Mouse (Mus musculus) forebrain, embryonic 16.5 days (tissue): ENCODE data around the gene Prrxl1. TPM values are rescaled to one million over a fixed set of nuclear protein-coding genes. Genes with fewer than 3 reads are reported as not detected.

ENCODE experiments used
- ATAC-seq: fragments of 200-750 bp; cut with Nextera tagmentation; 2 replicates; pipeline ENCODE4 v1.8.0; 2017; ENCODE audit warnings: mild to moderate bottlenecking, moderate library complexity
- H3K27ac ChIP-seq: fragments of 300-500 bp; sonication (generic); 2 replicates; pipeline ENCODE4 v1.5.1; 2014; ENCODE audit warnings: low read length, control low read depth
- H3K27me3 ChIP-seq: fragments of 300-500 bp; sonication (generic); replicated peaks from 2 replicates; pipeline ENCODE4 v1.6.1; 2014; ENCODE audit warnings: low read length; ENCODE audit not compliant: control insufficient read depth, insufficient read depth
- H3K36me3 ChIP-seq: fragments of 300-500 bp; sonication (generic); 2 replicates; pipeline ENCODE4 v1.6.1; 2014; ENCODE audit not compliant: control insufficient read depth, insufficient read depth
- H3K4me1 ChIP-seq: fragments of 300-500 bp; sonication (generic); replicated peaks from 2 replicates; pipeline ENCODE4 v1.6.1; 2014; ENCODE audit warnings: low read length; ENCODE audit not compliant: control insufficient read depth, insufficient read depth
- H3K4me2 ChIP-seq: fragments of 300-500 bp; sonication (generic); 2 replicates; pipeline ENCODE4 v1.6.1; 2014; ENCODE audit warnings: mild to moderate bottlenecking, low read length, control low read depth
- H3K4me3 ChIP-seq: fragments of 300-500 bp; sonication (generic); replicated peaks from 2 replicates; pipeline ENCODE4 v1.5.1; 2014; ENCODE audit warnings: mild to moderate bottlenecking, low read length, control low read depth
- H3K9ac ChIP-seq: fragments of 300-500 bp; sonication (generic); replicated peaks from 2 replicates; pipeline ENCODE4 v1.6.1; 2014; ENCODE audit warnings: low read depth, low read length, control low read depth
- H3K9me3 ChIP-seq: fragments of 300-500 bp; sonication (generic); 2 replicates; pipeline ENCODE4 v1.6.1; 2016; ENCODE audit warnings: low read length; ENCODE audit not compliant: control insufficient read depth
- WGBS: fragments of 180-500 bp; shearing (Covaris S2); extraction: QIAGEN DNeasy Blood & Tissue Kit; methylation state at CpG from one replicate; pipeline ENCODE4 v1.1.7; 2014; 5-methylcytosine and 5-hydroxymethylcytosine counted together
- polyA plus RNA-seq: library from polyadenylated mRNA; unstranded; fragments of >200 nt; fragmentation: Nextera tagmentation; extraction: Ambion mirVana; gene quantifications from 2 replicates; pipeline ENCODE4 v1.2.1, GENCODE M21; 2015

Prrxl1 gene
- polyA plus RNA-seq, 1 experiment from 2014 or later = not detected

DNA sequence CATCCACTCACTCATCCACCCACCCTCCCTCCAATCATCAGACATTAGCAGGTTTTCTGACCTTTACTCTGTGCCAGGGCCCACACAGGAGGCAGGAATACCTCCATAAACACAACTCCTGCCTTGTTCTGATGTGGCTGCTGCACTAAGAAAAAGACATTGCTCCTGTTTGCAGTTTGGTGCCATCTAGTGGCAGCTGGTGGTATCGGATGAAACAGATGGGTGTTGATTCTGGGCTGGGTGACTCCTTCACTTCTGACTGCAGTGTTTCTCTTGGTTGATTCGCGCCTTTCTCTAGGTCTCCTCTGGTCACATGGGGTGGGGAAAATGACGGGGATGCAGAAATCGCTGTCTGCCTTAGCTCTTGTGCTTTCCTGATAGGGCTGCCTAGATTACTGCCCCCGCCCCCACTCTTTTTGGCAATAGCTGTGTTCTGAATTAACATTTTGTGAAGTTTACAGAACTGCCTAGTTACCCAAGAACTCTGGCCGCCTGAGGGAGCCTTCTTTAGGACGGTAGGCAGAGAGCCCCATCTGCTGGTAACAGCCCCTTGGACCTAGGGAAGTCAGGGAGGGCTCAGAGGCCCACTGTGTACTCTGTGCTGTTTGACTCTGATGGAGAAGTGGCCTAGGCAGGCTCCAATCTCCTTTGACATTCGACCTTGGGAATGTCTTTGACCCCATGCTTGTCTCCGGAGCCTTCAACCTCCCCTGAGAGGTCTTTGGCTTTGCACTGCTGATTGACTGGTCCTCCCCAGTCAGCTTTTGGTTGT lies 12.0 kb upstream of the Prrxl1 start:
- WGBS = 12% methylated on average over 10 of the region's 10 CpGs

DNA sequence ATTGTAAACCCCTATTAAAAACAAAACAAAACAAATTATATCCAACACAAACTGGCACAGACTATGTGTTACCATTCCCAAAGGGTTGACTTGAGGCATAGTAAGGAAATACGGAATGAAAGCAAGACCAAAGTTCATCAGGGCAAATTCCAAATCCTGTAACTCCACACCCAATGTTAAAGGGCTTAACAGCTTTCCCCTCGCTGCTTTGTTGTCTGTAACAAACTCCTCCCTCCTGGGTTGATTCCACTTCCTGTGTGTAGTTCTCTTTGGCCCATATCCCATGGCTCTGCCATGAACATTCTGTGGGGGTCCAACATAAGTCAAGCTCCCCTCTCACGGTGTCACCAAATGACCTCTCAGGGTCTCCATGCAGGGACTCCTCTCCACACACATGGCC lies 8.8 kb upstream of the Prrxl1 start:
- no peak overlapping the region for H3K4me2 ChIP-seq
- peaks cover 22% of the 10 kb centered on the region for H3K27me3 ChIP-seq
- no peak overlapping the region for H3K27ac ChIP-seq
- no peaks in the 10 kb centered on the region for H3K4me1 ChIP-seq
- no peak overlapping the region for H3K4me3 ChIP-seq
- no peak for ATAC-seq
- 74% methylated on average over 3 of the region's 3 CpGs for WGBS
- H3K9ac ChIP-seq = no peak overlapping the region
- H3K9me3 ChIP-seq = no peaks in the 10 kb centered on the region
- H3K36me3 ChIP-seq = no peaks in the 10 kb centered on the region

More for the DNA sequence above, 12.0 kb upstream of the Prrxl1 start:
- ATAC-seq = peak; percentile 43; the same call in 1 of the 2 replicates
- Histone ChIP-seq H3K27ac (no peak overlapping the region), H3K9ac (no peak overlapping the region), H3K9me3 (no peaks in the 10 kb centered on the region), H3K27me3 (0 out of 2 replicates have a peak, but pooled peaks cover 2% of the 10 kb centered on the region), H3K36me3 (no peaks in the 10 kb centered on the region), H3K4me1 (no peaks in the 10 kb centered on the region), H3K4me3 (no peak overlapping the region), H3K4me2 (no peak overlapping the region)

DNA sequence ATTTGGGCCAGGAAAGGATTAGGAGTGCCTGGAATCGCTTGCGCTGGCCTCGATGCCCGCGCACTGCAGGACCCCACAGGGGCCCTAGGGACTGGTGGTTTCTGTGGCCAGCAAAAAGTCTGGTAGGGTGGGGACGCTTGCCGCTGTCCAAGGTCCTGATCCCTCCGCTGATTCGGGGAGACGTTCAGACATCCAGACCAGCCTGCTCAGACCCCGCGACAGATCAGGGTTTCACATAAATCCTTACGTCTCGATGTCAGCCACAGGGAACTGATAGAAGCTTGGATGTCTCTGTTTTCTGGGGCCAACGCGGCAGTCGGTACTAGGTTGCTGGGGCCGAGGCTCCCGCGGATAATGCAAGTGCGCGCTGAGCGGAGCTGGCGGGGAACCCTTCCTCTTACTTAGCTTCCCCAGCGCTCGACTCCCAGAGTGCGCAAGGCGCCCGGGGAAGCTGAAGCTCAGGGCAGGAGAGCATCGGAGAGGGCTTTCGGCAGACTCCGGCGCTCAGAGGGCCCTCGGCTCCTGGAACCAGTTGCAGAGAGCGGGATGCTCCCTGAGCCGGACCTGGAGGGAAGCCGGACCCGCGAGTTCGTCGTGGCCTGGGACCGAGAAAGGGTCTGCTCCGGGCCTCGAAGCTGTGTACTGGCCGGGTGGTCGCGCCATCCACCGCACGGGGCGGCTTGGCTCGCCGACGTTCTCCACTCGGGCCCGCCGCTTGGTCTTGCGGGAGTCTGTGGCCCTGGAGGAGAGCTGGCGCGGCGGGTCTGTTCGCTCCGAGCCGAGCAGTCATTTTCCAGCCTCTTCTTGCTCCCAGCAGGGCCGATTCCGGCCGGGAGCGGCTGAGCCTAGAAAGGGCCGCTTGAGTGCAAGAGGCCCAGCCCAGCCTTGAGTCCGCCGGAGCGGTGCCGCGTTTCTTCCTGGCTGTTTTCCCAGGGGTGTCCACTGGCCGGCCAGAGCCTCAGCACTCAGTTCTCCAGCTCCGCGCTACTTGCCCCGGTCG lies 1.7 kb upstream of the Prrxl1 start:
- H3K36me3 ChIP-seq = no peaks in the 10 kb centered on the region
- peak overlapping the region; percentile 35; the same call in 1 of the 2 replicates for H3K9ac ChIP-seq
- H3K27me3 ChIP-seq = peaks cover 79% of the 10 kb centered on the region
- H3K9me3 ChIP-seq = no peaks in the 10 kb centered on the region
- H3K4me1 ChIP-seq = peaks cover 26% of the 10 kb centered on the region
- peak overlapping the region; percentile 33 for H3K4me3 ChIP-seq
- no peak overlapping the region for H3K27ac ChIP-seq
- ATAC-seq = peak; percentile 49
- H3K4me2 ChIP-seq = peak overlapping the region; percentile 54
- WGBS = under 1% methylated on average over 75 of the region's 78 CpGs

DNA sequence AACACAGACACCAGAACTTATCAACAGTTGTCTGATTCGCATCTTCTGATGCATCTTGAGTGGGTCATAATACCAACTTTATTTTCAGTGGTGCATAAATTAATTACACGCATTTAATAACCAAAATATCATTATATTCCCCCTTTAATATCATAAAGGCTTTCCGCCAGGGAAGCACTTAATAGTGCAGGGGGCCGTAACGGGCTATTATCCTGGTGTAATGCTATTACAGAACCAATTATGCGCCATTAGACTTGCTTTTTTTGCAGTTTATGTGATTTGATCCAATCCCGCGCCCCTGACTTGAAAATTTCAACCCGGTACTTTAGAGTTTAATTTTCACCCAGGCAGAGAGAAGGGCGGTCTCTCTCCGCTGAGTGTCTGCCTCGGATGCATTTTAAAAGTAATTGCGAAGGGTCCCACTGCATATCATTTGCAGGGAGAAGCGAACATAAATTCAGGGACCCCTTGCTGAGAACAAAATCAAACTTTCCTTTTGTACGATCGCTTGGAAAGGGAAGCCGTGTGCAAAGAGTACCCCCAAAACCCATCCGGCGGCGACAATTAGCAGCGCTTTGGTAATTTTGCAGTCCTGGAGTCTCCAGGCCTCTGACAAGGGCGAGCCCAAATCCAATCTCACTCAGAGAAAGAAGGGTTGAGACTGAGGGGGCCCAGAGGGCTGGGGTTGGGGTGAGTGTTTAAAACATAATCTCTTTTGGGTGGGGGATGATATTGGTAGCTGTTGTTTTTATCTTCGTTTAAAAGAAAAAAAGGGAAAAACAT lies 579 bp upstream of the Prrxl1 start:
- H3K9ac ChIP-seq = no peak overlapping the region
- H3K9me3 ChIP-seq = no peaks in the 10 kb centered on the region
- H3K27ac ChIP-seq = no peak overlapping the region
- ATAC-seq = no peak
- WGBS = 3% methylated on average over 23 of the region's 23 CpGs
- H3K4me1 ChIP-seq = peaks cover 26% of the 10 kb centered on the region
- no peaks in the 10 kb centered on the region for H3K36me3 ChIP-seq
- no peak overlapping the region for H3K4me3 ChIP-seq
- H3K27me3 ChIP-seq = peaks cover 76% of the 10 kb centered on the region
- H3K4me2 ChIP-seq = peak overlapping the region; percentile 52

DNA sequence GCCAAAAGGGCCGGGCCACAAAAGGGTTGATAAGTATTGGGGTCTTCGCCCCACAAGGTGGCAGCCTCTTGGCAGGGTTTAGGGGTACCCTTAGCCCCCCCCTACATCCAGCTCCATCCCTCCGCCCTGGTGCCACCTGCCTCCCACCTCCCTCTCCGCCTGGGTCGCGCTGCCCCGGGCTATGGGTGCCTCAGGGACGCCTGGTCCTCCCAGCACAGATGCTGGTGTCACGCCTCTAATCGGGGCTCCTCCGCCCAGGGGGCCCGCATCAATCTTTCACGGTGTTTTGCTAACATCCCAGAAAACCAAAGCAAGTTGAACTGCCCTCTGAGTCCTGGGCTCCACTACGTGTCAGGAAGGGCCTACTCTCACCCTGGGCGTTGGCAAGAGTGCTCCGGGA lies 903 bp downstream of the Prrxl1 start:
- 2% methylated on average over 15 of the region's 16 CpGs for WGBS
- H3K36me3 ChIP-seq = no peaks in the 10 kb centered on the region
- peaks cover 66% of the 10 kb centered on the region for H3K27me3 ChIP-seq
- H3K9me3 ChIP-seq = no peaks in the 10 kb centered on the region
- no peak overlapping the region for H3K27ac ChIP-seq
- H3K9ac ChIP-seq = no peak overlapping the region
- H3K4me3 ChIP-seq = no peak overlapping the region
- no peak for ATAC-seq
- H3K4me1 ChIP-seq = peaks cover 26% of the 10 kb centered on the region
- no peak overlapping the region for H3K4me2 ChIP-seq

DNA sequence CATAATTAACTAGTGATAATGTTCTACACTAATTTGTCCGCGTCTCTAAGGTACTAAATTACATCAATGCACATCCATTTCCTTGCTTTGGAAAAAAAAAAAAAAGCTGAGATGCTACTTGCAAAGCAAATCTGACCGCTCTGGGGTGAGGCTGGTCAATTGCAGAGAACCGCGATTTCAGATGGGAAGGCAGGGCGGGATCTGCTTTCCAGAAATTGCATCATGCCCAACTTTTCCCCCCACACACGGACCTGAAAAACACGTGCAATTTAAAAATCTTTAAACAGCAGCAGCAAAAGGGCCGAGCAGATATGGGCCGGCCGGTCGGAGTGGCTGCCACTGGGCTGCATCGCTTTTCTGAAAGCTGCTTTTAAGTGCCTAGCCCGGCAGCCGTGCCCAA lies 6.3 kb downstream of the Prrxl1 start:
- H3K27me3 ChIP-seq = peaks cover 20% of the 10 kb centered on the region
- no peak overlapping the region for H3K4me2 ChIP-seq
- H3K9me3 ChIP-seq = no peaks in the 10 kb centered on the region
- ATAC-seq = no peak
- no peak overlapping the region for H3K4me3 ChIP-seq
- H3K4me1 ChIP-seq = no peaks in the 10 kb centered on the region
- no peak overlapping the region for H3K9ac ChIP-seq
- no peaks in the 10 kb centered on the region for H3K36me3 ChIP-seq
- H3K27ac ChIP-seq = no peak overlapping the region
- WGBS = 47% methylated on average over 15 of the region's 15 CpGs

DNA sequence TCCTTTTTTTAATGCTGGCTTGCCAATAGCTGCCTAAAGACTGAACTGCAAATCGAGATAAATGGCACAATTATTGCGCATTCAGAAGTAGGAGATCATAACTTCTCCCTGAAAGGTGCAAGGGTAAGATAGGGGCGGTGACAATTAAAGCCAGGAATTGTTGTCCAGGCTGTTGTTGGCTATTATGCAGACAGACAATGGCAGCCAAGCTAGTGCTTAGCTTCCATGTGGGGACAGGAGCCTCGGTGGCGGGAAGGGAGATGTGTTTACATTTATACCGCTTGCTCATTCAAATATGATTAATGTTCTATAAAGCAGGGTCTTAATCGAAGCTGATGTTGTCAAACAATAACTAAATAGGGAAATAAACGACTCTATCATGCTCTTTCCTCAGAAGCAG lies 7.1 kb downstream of the Prrxl1 start:
- no peak overlapping the region for H3K4me3 ChIP-seq
- peaks cover 13% of the 10 kb centered on the region for H3K27me3 ChIP-seq
- no peak overlapping the region for H3K27ac ChIP-seq
- no peak for ATAC-seq
- no peaks in the 10 kb centered on the region for H3K9me3 ChIP-seq
- H3K36me3 ChIP-seq = no peaks in the 10 kb centered on the region
- no peak overlapping the region for H3K4me2 ChIP-seq
- H3K4me1 ChIP-seq = no peaks in the 10 kb centered on the region
- WGBS = 49% methylated on average over 8 of the region's 8 CpGs
- no peak overlapping the region for H3K9ac ChIP-seq

DNA sequence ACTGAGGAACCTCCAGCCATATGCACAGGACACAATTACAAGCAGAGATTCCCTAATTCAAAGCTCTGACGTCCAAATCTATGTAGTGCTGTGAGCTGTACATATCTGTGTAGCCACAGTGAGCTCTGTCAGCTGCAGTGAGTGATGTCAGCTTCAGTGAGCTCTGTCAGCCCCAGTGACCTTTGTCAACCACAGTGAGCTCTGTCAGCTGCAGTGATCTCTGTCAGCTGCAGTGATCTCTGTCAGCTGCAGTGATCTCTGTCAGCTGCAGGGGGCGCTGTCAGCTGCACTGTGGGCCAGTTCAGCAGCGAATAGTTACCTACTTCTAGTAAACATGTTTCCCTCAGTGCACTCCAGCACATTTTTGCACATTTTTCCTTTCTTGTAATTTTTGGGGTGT lies 10.2 kb downstream of the Prrxl1 start:
- H3K4me1 ChIP-seq = no peaks in the 10 kb centered on the region
- no peak overlapping the region for H3K9ac ChIP-seq
- no peaks in the 10 kb centered on the region for H3K36me3 ChIP-seq
- no peaks in the 10 kb centered on the region for H3K27me3 ChIP-seq
- no peak overlapping the region for H3K4me3 ChIP-seq
- no peak overlapping the region for H3K4me2 ChIP-seq
- no peaks in the 10 kb centered on the region for H3K9me3 ChIP-seq
- no peak for ATAC-seq
- WGBS = 29% methylated on average over 3 of the region's 3 CpGs
- H3K27ac ChIP-seq = no peak overlapping the region

DNA sequence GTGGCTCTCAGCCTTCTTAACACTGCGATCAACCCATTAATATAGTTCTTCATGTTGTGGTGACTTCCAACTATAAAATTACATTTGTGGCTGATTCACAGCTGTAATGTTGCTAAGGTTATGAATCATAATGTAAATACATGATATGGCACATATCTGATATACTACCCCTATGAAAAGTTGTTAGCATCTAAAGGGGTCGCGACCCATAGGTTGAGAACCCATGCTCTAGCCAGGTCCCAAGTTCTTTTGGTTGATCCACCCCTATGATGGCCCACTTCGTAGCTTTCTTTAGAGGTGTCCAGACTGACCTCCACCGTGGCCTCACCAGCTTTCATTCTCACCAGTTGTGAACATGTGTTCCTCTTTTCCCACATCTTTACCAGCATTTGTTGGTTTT lies 18.0 kb downstream of the Prrxl1 start:
- Histone ChIP-seq H3K27me3 (no peaks in the 10 kb centered on the region), H3K9me3 (no peaks in the 10 kb centered on the region), H3K4me3 (no peak overlapping the region), H3K4me2 (no peak overlapping the region), H3K4me1 (no peaks in the 10 kb centered on the region), H3K36me3 (no peaks in the 10 kb centered on the region), H3K9ac (no peak overlapping the region), H3K27ac (no peak overlapping the region)
- ATAC-seq = no peak
- WGBS = 92% methylated on average over 5 of the region's 5 CpGs
